Mouse (Mus musculus) stomach, postnatal 0 days (tissue): ENCODE data around the gene Skiv2l.

Source experiments
- CTCF ChIP-seq: IDR thresholded peaks from 2 replicates; pipeline ENCODE4 v1.5.1; 2016; ENCODE audit warnings: antibody characterized with exemption, low read depth, mild to moderate bottlenecking, moderate library complexity
- EP300 ChIP-seq: optimal IDR thresholded peaks from 2 replicates; pipeline ENCODE3; 2016; ENCODE audit warnings: antibody characterized with exemption

DNA sequence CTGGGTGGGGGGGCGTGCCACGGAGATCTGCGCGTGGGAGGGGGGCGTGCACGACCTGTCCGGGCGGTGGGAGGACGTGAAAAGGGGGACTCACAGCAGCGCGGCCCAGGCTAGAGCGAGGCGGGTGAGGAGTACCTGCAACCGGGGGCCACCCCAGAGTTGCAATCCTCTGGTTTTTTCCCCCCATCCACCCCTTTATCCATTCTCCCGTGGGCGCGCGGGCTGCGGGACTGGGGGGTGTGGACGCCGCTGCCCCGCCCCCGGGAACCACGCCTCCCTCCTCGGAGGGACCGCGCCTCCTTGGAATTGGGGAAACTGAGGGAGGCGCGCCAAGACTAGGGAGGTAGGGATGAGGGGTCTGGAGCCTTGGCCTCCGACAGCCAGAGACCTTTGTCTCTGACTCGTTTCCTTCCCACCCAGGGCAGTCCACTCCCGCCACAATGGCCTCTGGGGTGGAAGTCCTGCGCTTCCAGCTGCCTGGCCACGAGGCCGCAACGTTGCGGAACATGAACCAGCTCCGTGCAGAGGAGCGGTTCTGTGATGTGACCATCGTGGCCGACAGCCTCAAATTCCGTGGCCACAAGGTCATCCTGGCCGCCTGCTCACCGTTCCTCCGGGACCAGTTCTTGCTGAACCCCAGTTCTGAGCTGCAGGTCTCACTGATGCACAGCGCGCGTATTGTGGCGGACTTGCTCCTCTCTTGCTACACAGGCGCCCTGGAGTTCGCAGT lies 45.0 kb upstream of the Skiv2l start:
- TF ChIP-seq CTCF: no peak
- TF ChIP-seq EP300: no peak
